Mouse (Mus musculus) neural tube, embryonic 10.5 days (tissue): ENCODE measurements around the gene Tmem98.

ENCODE experiments used
- DNase-seq: peaks from one replicate; pipeline ENCODE4 v3.0.0-alpha.2; 2017; ENCODE audit warnings: low spot score; ENCODE audit errors: extremely low spot score

The Tmem98 gene

GRCm38 (mm10) chr11:80853014-80853413 is 43.0 kb downstream of the Tmem98 start:
- DNase-seq = no peak

GRCm38 (mm10) chr11:80854430-80854829 is 44.5 kb downstream of the Tmem98 start:
- DNase-seq = no peak

- DNase-seq = no peak
These were observed 44.9 kb downstream of the Tmem98 start for GRCm38 (mm10) chr11:80854908-80855307.

GRCm38 (mm10) chr11:80856827-80857226 is 46.9 kb downstream of the Tmem98 start:
- no peak for DNase-seq

- no peak for DNase-seq
These were observed 48.1 kb downstream of the Tmem98 start, which contains the start of gene Spaca3 for GRCm38 (mm10) chr11:80858065-80858464. TSS of gene Spaca3 (plus strand) at chr11:80858365.

- no peak for DNase-seq
These were observed 53.0 kb downstream of the Tmem98 start for GRCm38 (mm10) chr11:80862941-80863340.

GRCm38 (mm10) chr11:80868039-80868438 is 58.1 kb downstream of the Tmem98 start:
- no peak for DNase-seq
